Mouse (Mus musculus) intestine, embryonic 16.5 days (tissue): Measurements from ENCODE around the gene Gm572. TPM values are rescaled to one million over a fixed set of nuclear protein-coding genes. Genes with fewer than 3 reads are reported as not detected.

Source experiments
- ATAC-seq: fragments of 200-750 bp; cut with Nextera tagmentation; 2 replicates; pipeline ENCODE4 v1.8.0; 2017; ENCODE audit warnings: moderate TSS enrichment, moderate library complexity
- H3K27ac ChIP-seq: fragments of 300-500 bp; sonication (generic); 2 replicates; pipeline ENCODE4 v1.5.1; 2014; ENCODE audit warnings: mild to moderate bottlenecking, low read length
- H3K27me3 ChIP-seq: fragments of 300-500 bp; sonication (generic); replicated peaks from 2 replicates; pipeline ENCODE4 v1.6.1; 2014; ENCODE audit warnings: low read length, control low read depth, mixed read lengths; ENCODE audit not compliant: control insufficient read depth, insufficient read depth
- H3K36me3 ChIP-seq: fragments of 300-500 bp; sonication (generic); 2 replicates; pipeline ENCODE4 v1.6.1; 2014; ENCODE audit warnings: low read length, control low read depth; ENCODE audit not compliant: control insufficient read depth, insufficient read depth
- H3K4me1 ChIP-seq: fragments of 300-500 bp; sonication (generic); 2 replicates; pipeline ENCODE4 v1.6.1; 2014; ENCODE audit warnings: low read length, control low read depth, mixed read lengths; ENCODE audit not compliant: control insufficient read depth, insufficient read depth
- H3K4me2 ChIP-seq: fragments of 300-500 bp; sonication (generic); 2 replicates; pipeline ENCODE4 v1.6.1; 2014; ENCODE audit warnings: low read depth, low read length, control low read depth
- H3K4me3 ChIP-seq: fragments of 300-500 bp; sonication (generic); 2 replicates; pipeline ENCODE4 v1.5.1; 2014; ENCODE audit warnings: mild to moderate bottlenecking, low read length
- H3K9ac ChIP-seq: fragments of 300-500 bp; sonication (generic); 2 replicates; pipeline ENCODE4 v1.6.1; 2014; ENCODE audit warnings: low read depth, low read length
- H3K9me3 ChIP-seq: fragments of 300-500 bp; sonication (generic); 2 replicates; pipeline ENCODE4 v1.6.1; 2016; ENCODE audit warnings: low read length, control low read depth; ENCODE audit not compliant: control insufficient read depth
- WGBS: fragments of 180-500 bp; shearing (Covaris S2); extraction: QIAGEN DNeasy Blood & Tissue Kit; methylation state at CpG from one replicate; pipeline ENCODE4 v1.1.7; 2014; 5-methylcytosine and 5-hydroxymethylcytosine counted together
- polyA plus RNA-seq: library from polyadenylated mRNA; unstranded; fragments of >200 nt; fragmentation: Nextera tagmentation; extraction: Ambion mirVana; gene quantifications from 2 replicates; pipeline ENCODE4 v1.2.1, GENCODE M21; 2015

Gm572 gene
- polyA plus RNA-seq, 1 experiment from 2014 or later, result not detected

GRCm38 (mm10) chr4:148686491-148686941 is 43.4 kb downstream of the Gm572 start:
- Histone ChIP-seq H3K27me3 (no peaks in the 10 kb centered on the region; the same call in 1 of the 2 replicates), H3K27ac (no peak overlapping the region), H3K9ac (peak overlapping the region; percentile 9; the same call in 1 of the 2 replicates), H3K36me3 (no peaks in the 10 kb centered on the region), H3K4me1 (peaks cover 25% of the 10 kb centered on the region), H3K4me3 (no peak overlapping the region), H3K9me3 (no peaks in the 10 kb centered on the region), H3K4me2 (peak overlapping the region; percentile 1; the same call in 1 of the 2 replicates)
- ATAC-seq, result peak; percentile 73
- WGBS, result 23% methylated on average over 14 of the region's 14 CpGs

DNA sequence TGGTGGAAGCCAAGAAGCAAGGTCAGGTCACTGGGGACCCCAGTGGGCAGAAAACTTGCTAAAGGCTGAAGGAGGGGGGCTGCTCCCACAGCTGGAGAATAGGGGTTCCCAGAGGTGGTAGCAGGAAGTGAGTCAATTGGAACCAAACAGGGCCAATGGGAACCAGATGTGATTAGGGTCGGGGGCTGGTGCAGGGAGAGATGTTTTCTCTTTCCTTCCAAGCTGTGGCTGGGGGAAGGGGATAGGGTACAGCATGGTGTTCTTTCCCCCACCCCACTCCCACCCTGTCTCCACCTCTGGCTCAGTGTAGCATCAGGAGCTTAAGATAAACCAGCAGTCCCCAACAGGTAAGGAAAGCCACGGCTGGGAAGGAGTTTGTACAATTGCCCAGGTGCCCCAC is 45.0 kb downstream of the Gm572 start:
- Histone ChIP-seq H3K27ac (no peak overlapping the region), H3K4me2 (no peak overlapping the region), H3K36me3 (no peaks in the 10 kb centered on the region), H3K9me3 (no peaks in the 10 kb centered on the region), H3K4me1 (peaks cover 25% of the 10 kb centered on the region), H3K27me3 (no peaks in the 10 kb centered on the region), H3K4me3 (no peak overlapping the region), H3K9ac (no peak overlapping the region)
- ATAC-seq, result no peak
- WGBS, result 44% methylated on average over 2 of the region's 2 CpGs

- Histone ChIP-seq H3K4me2 (no peak overlapping the region), H3K27me3 (no peaks in the 10 kb centered on the region), H3K9me3 (no peaks in the 10 kb centered on the region), H3K36me3 (no peaks in the 10 kb centered on the region), H3K4me3 (no peak overlapping the region), H3K4me1 (peaks cover 15% of the 10 kb centered on the region), H3K9ac (no peak overlapping the region), H3K27ac (peak overlapping the region; percentile 24; the same call in 1 of the 2 replicates)
- peak; percentile 62 for ATAC-seq
- 57% methylated on average over 4 of the region's 4 CpGs for WGBS
Measured at GRCm38 (mm10) chr4:148691185-148691584, 48.1 kb downstream of the Gm572 start.

DNA sequence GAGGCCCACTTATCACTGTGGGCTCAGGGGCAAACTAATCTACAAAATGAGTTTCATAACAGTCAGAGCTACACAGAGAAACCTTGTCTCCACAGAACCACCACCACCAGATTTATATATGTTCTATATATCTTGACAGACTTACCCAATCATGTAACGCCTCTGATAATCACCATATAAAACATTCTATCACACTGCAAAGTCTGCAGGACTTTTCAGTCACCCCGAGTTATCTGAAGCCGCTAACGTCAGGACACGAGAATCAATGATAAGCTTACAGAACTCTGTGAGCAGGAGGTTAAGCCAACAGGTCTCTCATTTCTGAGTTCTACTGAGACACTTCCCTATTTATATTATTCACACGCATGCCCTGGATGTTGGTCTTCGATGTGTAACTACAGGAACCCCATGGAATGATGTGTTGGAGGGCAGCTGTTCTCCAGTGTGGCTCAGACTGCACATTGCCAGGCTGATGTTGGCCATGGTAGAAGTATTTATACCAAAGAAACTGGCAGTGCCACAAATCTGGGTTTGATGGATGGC is 50.4 kb downstream of the Gm572 start:
- no peak for ATAC-seq
- Histone ChIP-seq H3K27ac (no peak overlapping the region), H3K36me3 (no peaks in the 10 kb centered on the region), H3K27me3 (no peaks in the 10 kb centered on the region), H3K4me3 (no peak overlapping the region), H3K9me3 (no peaks in the 10 kb centered on the region), H3K4me1 (0 out of 2 replicates have a peak, but pooled peaks cover 4% of the 10 kb centered on the region), H3K4me2 (no peak overlapping the region), H3K9ac (no peak overlapping the region)
- WGBS, result 66% methylated on average over 7 of the region's 7 CpGs

- Histone ChIP-seq H3K36me3 (no peaks in the 10 kb centered on the region), H3K27ac (no peak overlapping the region), H3K27me3 (peaks cover 9% of the 10 kb centered on the region; the same call in 1 of the 2 replicates), H3K4me2 (no peak overlapping the region), H3K9ac (no peak overlapping the region), H3K4me1 (peaks cover 5% of the 10 kb centered on the region), H3K9me3 (no peaks in the 10 kb centered on the region), H3K4me3 (no peak overlapping the region)
- peak; percentile 47 for ATAC-seq
- WGBS, result 45% methylated on average over 3 of the region's 3 CpGs
Measured at GRCm38 (mm10) chr4:148704756-148705155, 61.6 kb downstream of the Gm572 start.

DNA sequence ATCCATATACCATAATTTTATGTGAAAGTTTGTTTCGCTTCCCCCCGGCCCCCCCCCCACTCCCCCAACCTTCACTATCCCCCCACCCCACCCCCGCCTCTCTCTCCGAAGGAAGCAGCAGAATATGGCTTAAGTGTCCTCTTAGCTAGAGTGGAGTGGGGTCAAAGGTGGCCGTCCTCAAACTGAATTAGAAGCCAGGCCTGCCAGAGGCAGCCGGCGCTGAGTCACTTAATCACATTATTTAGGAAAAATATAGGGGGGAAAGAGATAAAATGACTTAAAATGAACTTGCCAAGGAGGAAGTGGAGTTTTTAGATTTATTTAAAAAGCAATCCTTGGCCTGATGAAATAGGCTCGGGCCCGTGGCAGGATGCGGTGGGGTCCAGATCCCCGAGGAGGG is 65.7 kb downstream of the Gm572 start:
- H3K27ac ChIP-seq, result no peak overlapping the region
- no peak for ATAC-seq
- 43% methylated on average over 11 of the region's 11 CpGs for WGBS

DNA sequence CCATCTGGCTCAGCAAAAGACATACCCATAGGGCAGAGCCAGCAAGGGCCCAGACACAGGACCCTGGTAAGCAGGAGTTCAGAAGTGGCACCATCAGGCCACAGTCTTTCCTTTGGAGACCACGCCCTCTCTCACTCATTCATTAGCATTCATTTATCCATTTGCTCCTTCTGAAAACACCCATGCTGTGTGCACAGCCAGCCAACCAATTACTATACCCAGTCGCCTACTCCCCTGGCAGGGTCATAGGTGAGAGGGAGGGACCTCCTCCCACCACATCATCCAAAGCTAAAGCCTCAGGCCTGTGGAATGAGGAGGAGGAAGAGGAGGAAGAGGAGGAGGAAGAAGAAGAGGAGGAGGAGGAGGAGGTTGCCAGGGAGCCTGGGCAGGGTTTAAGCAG is 67.3 kb downstream of the Gm572 start:
- no peak for ATAC-seq
- no peak overlapping the region for H3K9ac ChIP-seq
- H3K4me1 ChIP-seq, result peaks cover 14% of the 10 kb centered on the region
- no peak overlapping the region for H3K4me3 ChIP-seq
- H3K4me2 ChIP-seq, result no peak overlapping the region
- no peaks in the 10 kb centered on the region for H3K9me3 ChIP-seq
- H3K27me3 ChIP-seq, result peaks cover 13% of the 10 kb centered on the region; the same call in 1 of the 2 replicates
- no peak overlapping the region for H3K27ac ChIP-seq
- 63% methylated on average over 2 of the region's 2 CpGs for WGBS
- no peaks in the 10 kb centered on the region for H3K36me3 ChIP-seq

More for the DNA sequence above, 65.7 kb downstream of the Gm572 start:
- Histone ChIP-seq H3K36me3 (no peaks in the 10 kb centered on the region), H3K4me2 (no peak overlapping the region), H3K27me3 (peaks cover 13% of the 10 kb centered on the region; the same call in 1 of the 2 replicates), H3K4me1 (peaks cover 14% of the 10 kb centered on the region), H3K9ac (no peak overlapping the region), H3K4me3 (no peak overlapping the region), H3K9me3 (no peaks in the 10 kb centered on the region)

DNA sequence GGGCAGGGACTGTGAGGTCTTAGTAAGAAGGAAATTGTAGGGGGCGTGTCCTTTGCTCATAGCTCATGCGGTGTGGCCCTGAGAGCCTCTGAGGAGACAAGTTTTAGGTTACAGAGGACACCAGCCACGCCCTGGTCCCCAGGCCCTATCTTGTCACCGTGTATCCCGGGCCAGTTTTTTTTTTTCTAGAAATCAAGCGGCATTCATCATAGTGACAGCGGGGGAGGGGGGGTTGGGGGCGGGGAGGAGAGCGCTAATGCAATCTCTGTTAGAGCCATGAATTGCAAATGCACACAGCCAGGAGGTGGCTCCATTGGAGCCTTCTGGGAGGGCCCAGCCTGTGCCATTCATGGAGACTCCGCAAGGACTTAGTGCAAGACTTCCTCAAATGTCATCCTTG is 68.2 kb downstream of the Gm572 start:
- no peak overlapping the region for H3K4me2 ChIP-seq
- ATAC-seq, result no peak
- H3K9ac ChIP-seq, result no peak overlapping the region
- H3K4me1 ChIP-seq, result peaks cover 14% of the 10 kb centered on the region
- H3K4me3 ChIP-seq, result no peak overlapping the region
- 14% methylated on average over 10 of the region's 10 CpGs for WGBS
- H3K36me3 ChIP-seq, result no peaks in the 10 kb centered on the region
- no peaks in the 10 kb centered on the region for H3K9me3 ChIP-seq
- peaks cover 10% of the 10 kb centered on the region; the same call in 1 of the 2 replicates for H3K27me3 ChIP-seq
- no peak overlapping the region for H3K27ac ChIP-seq

DNA sequence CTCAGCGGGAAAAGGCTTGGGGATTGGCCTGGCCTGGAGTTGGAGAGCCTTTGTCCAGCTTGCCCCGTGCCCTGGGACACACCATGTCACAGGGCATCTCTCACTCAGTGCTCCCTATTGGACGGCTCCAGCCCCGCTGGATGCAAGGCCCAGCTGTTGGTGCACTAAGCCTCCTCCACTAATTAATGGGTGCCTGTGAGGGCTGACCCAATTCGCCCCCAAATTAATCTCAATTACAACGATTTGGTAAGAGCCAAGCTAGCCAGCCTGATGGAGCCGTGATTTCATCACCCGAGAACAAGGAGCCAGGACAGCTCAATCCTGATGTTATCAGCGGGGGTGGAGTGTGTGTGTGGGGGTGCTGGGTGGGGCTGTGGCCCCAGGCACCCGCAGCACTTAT is 69.5 kb downstream of the Gm572 start:
- Histone ChIP-seq H3K9ac (no peak overlapping the region), H3K4me1 (peaks cover 14% of the 10 kb centered on the region), H3K27me3 (peaks cover 5% of the 10 kb centered on the region; the same call in 1 of the 2 replicates), H3K36me3 (no peaks in the 10 kb centered on the region), H3K27ac (no peak overlapping the region), H3K4me3 (no peak overlapping the region), H3K4me2 (no peak overlapping the region), H3K9me3 (no peaks in the 10 kb centered on the region)
- ATAC-seq, result no peak
- 53% methylated on average over 10 of the region's 10 CpGs for WGBS

DNA sequence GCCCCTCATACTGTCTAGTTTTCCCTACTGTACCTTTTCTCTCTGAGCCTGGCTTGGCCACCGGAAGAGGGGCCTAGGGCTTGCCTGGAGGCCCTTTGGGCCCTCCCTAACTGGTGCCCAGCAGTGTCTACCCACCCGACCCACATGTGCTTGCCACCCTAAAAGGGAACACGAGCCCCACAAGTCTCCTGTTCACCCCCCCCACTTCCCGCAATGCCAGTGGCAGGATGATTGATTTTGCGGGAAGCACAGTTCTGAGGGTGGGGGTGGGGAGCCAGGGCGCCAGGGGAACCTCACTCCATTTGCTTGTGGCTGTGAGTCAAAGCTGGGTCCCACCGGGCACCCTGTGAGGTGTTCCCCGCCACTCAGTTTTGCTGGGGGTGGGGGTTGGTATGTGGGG is 70.9 kb downstream of the Gm572 start:
- Histone ChIP-seq H3K4me2 (no peak overlapping the region), H3K36me3 (no peaks in the 10 kb centered on the region), H3K4me1 (peaks cover 12% of the 10 kb centered on the region), H3K27ac (no peak overlapping the region), H3K27me3 (peaks cover 5% of the 10 kb centered on the region; the same call in 1 of the 2 replicates), H3K9ac (no peak overlapping the region), H3K4me3 (no peak overlapping the region), H3K9me3 (no peaks in the 10 kb centered on the region)
- 62% methylated on average over 8 of the region's 8 CpGs for WGBS
- no peak; the same call in 1 of the 2 replicates for ATAC-seq
